Mouse (Mus musculus): ENCODE measurements at regions not wholly inside any gene's neighbourhood (a gene's known extent, or its start where the extent isn't known, plus 50 kb on each side); places are given as distances from the start of the nearest gene placed in this dataset.

DNA sequence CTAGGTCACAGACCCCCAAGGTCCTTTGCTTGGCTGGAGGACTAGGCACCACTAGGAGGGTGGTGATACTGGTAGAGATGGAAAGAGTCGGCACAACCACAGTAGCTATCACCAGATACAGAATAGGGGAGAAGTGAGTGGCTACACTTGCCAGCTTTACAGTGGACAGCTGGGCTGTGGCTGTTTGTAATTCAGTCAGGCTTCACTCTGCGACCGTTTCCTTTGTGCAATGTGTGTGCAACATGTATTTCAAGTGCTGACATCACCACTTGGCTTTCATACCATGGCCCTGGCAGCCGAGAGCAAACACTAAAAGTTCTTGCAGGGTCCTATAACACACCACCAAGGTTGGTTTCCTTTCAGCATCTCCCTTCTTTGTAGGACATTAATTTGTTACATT is 181.7 kb upstream of the Egln3 start:
- WGBS = 63% methylated on average over 4 of the region's 4 CpGs
- H3K4me3 ChIP-seq (ENCODE audit: low read depth, low read length) = no peak overlapping the region
- H3K27ac ChIP-seq (ENCODE audit: low read depth, low read length) = no peak overlapping the region
- no peak for TF ChIP-seq CTCF (IDR thresholded peaks at IDR 0.05)
- no peaks in the 10 kb centered on the region for H3K36me3 ChIP-seq (ENCODE audit: insufficient read depth, low read length)
- no peak overlapping the region for H3K4me2 ChIP-seq (ENCODE audit: low read depth, low read length, poor library complexity, severe bottlenecking)
- no peaks in the 10 kb centered on the region for H3K4me1 ChIP-seq (ENCODE audit: insufficient read depth, low read length)
- DNase-seq (ENCODE audit: low spot score) (peak; percentile 53), ATAC-seq (ENCODE audit: low FRiP score) (no peak)
- no peaks in the 10 kb centered on the region for H3K9me3 ChIP-seq (ENCODE audit: low read length)
- H3K9ac ChIP-seq (replicated peaks; ENCODE audit: low read length, poor library complexity, severe bottlenecking) = no peak overlapping the region
- H3K27me3 ChIP-seq (ENCODE audit: insufficient read depth, low read length) = no peaks in the 10 kb centered on the region

DNA sequence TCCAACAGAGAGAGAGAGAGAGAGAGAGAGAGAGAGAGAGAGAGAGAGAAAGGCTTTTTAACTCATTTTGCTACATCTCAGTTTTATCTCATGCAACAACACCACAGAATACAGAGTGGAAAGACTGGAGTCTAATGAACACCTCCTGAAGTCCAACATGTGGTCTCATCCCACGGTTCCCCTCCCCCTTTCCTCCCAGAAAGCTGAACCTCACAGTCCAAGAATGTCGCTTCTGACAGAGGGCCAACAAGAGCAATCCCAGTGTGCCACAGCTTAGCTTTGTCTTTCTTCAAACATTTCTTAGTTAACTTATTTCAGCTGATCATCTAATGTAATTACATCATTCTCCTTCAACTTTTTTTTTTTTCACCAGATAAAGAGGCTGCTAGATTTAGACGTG is 180.5 kb upstream of the Egln3 start:
- no peaks in the 10 kb centered on the region for H3K4me1 ChIP-seq (ENCODE audit: insufficient read depth, low read length)
- H3K4me3 ChIP-seq (ENCODE audit: low read depth, low read length) = no peak overlapping the region
- no peaks in the 10 kb centered on the region for H3K36me3 ChIP-seq (ENCODE audit: insufficient read depth, low read length)
- no peak overlapping the region for H3K27ac ChIP-seq (ENCODE audit: low read depth, low read length)
- no peak for DNase-seq (ENCODE audit: low spot score)
- no peak overlapping the region for H3K4me2 ChIP-seq (ENCODE audit: low read depth, low read length, poor library complexity, severe bottlenecking)
- no peaks in the 10 kb centered on the region for H3K27me3 ChIP-seq (ENCODE audit: insufficient read depth, low read length)
- WGBS = 56% methylated on average over 3 of the region's 3 CpGs
- no peak for ATAC-seq (ENCODE audit: low FRiP score)
- H3K9ac ChIP-seq (replicated peaks; ENCODE audit: low read length, poor library complexity, severe bottlenecking) = no peak overlapping the region
- no peak for TF ChIP-seq CTCF (IDR thresholded peaks at IDR 0.05)
- no peaks in the 10 kb centered on the region for H3K9me3 ChIP-seq (ENCODE audit: low read length)

DNA sequence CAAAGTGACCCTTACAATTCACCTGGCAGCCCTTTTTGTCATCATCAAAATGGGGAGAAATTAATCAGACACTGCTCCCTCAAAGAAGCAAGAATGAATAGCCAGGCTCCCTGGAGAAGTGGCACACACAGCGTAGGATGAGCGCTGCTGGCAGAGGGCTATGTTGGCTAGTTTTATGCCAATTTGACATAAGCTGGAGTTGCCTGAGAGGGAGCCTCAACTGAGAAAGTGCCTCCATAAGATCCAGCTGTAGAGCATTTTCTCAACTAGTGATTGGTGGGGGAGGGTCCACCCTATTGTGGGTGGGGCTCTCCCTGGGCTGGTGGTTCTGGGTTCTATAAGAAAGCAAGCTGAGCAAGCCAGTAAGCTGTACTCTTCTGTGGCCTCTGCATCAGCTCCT is 179.3 kb upstream of the Egln3 start:
- Histone ChIP-seq H3K4me3 (ENCODE audit: low read depth, low read length) (no peak overlapping the region), H3K4me1 (ENCODE audit: insufficient read depth, low read length) (no peaks in the 10 kb centered on the region), H3K27ac (ENCODE audit: low read depth, low read length) (no peak overlapping the region), H3K4me2 (ENCODE audit: low read depth, low read length, poor library complexity, severe bottlenecking) (no peak overlapping the region), H3K36me3 (ENCODE audit: insufficient read depth, low read length) (no peaks in the 10 kb centered on the region), H3K27me3 (ENCODE audit: insufficient read depth, low read length) (no peaks in the 10 kb centered on the region), H3K9ac (replicated peaks; ENCODE audit: low read length, poor library complexity, severe bottlenecking) (no peak overlapping the region), H3K9me3 (ENCODE audit: low read length) (no peaks in the 10 kb centered on the region)
- no peak for DNase-seq (ENCODE audit: low spot score)
- TF ChIP-seq CTCF (IDR thresholded peaks at IDR 0.05) = no peak
- 92% methylated on average over 2 of the region's 2 CpGs for WGBS
- ATAC-seq (ENCODE audit: low FRiP score) = no peak

DNA sequence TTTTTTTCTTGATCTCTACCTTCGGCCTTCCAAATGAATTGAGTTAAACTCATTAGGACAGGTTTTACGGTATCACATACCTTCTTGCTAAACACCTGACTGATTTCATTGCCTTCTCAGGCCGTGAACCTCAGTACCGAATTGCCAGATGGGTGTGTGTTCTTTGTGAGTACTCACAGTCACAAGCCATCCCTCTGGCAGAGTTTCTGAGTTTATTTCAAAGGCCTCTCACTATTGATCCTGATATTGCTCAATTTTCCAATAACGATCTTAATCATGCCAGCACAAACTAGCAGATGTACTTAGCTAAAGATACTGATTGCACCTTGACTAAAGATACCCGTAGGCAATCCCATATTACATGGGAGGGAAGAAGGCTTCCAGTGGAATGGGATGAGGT is 178.4 kb upstream of the Egln3 start:
- no peak overlapping the region for H3K9ac ChIP-seq (replicated peaks; ENCODE audit: low read length, poor library complexity, severe bottlenecking)

DNA sequence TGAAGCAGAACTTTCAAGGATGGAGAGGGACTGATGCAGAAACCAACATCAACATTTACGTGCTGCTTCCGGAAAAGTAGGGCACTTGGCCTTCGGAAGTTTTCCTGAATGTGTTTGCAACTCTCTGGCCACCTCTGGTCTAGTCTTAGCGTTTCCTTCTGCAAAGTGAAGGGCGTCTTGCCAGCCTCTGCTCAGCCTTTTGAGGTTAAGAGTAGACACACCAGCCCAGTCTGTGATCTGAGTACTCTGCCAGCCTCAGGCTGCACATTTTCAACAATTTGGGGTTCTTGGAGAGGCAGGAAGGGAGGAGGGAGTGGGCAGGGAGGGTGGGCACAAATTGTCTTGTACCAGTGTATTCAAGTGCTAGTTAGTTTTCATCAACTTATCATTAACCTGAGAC is 176.7 kb upstream of the Egln3 start:
- Histone ChIP-seq H3K9ac (replicated peaks; ENCODE audit: low read length, poor library complexity, severe bottlenecking) (no peak overlapping the region), H3K9me3 (ENCODE audit: low read length) (no peaks in the 10 kb centered on the region), H3K4me1 (ENCODE audit: insufficient read depth, low read length) (no peaks in the 10 kb centered on the region), H3K36me3 (ENCODE audit: insufficient read depth, low read length) (no peaks in the 10 kb centered on the region), H3K27ac (ENCODE audit: low read depth, low read length) (no peak overlapping the region), H3K4me2 (ENCODE audit: low read depth, low read length, poor library complexity, severe bottlenecking) (no peak overlapping the region), H3K4me3 (ENCODE audit: low read depth, low read length) (no peak overlapping the region), H3K27me3 (ENCODE audit: insufficient read depth, low read length) (no peaks in the 10 kb centered on the region)
- TF ChIP-seq CTCF (IDR thresholded peaks at IDR 0.05) = no peak
- no peak for ATAC-seq (ENCODE audit: low FRiP score)
- DNase-seq (ENCODE audit: low spot score) = no peak
- 91% methylated on average over 5 of the region's 5 CpGs for WGBS

More for the DNA sequence above, 178.4 kb upstream of the Egln3 start:
- WGBS = 94% methylated on average over 6 of the region's 6 CpGs
- ATAC-seq (ENCODE audit: low FRiP score) (no peak), DNase-seq (ENCODE audit: low spot score) (no peak)
- TF ChIP-seq CTCF (IDR thresholded peaks at IDR 0.05) = no peak
- H3K4me2 ChIP-seq (ENCODE audit: low read depth, low read length, poor library complexity, severe bottlenecking) = no peak overlapping the region
- H3K4me3 ChIP-seq (ENCODE audit: low read depth, low read length) = no peak overlapping the region
- H3K27ac ChIP-seq (ENCODE audit: low read depth, low read length) = no peak overlapping the region
- no peaks in the 10 kb centered on the region for H3K4me1 ChIP-seq (ENCODE audit: insufficient read depth, low read length)
- H3K27me3 ChIP-seq (ENCODE audit: insufficient read depth, low read length) = no peaks in the 10 kb centered on the region
- no peaks in the 10 kb centered on the region for H3K36me3 ChIP-seq (ENCODE audit: insufficient read depth, low read length)
- no peaks in the 10 kb centered on the region for H3K9me3 ChIP-seq (ENCODE audit: low read length)

DNA sequence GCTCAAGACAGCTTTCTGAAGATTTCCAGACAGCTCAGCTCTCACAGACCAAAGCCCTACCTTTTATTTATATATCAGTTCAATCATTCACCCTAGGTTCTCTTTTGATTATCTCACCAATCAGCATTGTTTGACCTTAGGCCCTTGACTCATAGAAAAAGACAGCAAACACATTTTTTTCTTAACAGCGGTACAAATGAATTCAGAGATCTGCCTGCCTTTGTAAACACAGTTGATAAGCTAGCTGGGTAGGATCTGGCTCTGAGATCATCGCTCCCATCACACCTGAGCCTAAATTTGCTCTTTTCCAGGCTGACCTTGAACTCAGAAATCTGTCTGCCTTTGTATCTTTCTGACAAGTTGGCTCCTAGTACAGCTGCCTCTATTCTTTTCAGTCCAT is 174.9 kb upstream of the Egln3 start:
- H3K36me3 ChIP-seq (ENCODE audit: insufficient read depth, low read length) = no peaks in the 10 kb centered on the region
- no peak overlapping the region for H3K4me2 ChIP-seq (ENCODE audit: low read depth, low read length, poor library complexity, severe bottlenecking)
- H3K4me3 ChIP-seq (ENCODE audit: low read depth, low read length) = no peak overlapping the region
- no peak for TF ChIP-seq CTCF (IDR thresholded peaks at IDR 0.05)
- no peak overlapping the region for H3K27ac ChIP-seq (ENCODE audit: low read depth, low read length)
- H3K9me3 ChIP-seq (ENCODE audit: low read length) = no peaks in the 10 kb centered on the region
- ATAC-seq (ENCODE audit: low FRiP score) (no peak), DNase-seq (ENCODE audit: low spot score) (no peak)
- H3K4me1 ChIP-seq (ENCODE audit: insufficient read depth, low read length) = no peaks in the 10 kb centered on the region
- H3K27me3 ChIP-seq (ENCODE audit: insufficient read depth, low read length) = no peaks in the 10 kb centered on the region
- 91% methylated on average over 2 of the region's 2 CpGs for WGBS
- no peak overlapping the region for H3K9ac ChIP-seq (replicated peaks; ENCODE audit: low read length, poor library complexity, severe bottlenecking)

DNA sequence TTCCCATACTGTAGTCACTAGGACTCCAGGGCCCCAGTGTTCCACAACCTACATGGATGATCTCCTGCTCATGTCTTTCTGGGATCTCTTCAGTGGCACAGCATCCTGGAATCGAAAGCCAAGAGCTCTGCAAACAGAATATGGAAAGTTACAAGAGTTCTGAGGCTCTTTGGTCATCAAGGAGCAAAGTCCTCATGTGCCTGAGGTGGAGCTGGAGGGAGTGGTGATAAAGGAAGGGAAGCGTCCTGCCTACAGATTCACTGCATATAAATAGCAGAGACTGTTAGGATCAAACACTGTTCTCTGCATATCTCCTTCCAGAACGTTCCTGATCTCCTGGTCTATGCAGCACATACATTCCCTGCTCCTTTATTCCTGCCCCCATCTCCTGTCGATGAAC is 170.4 kb upstream of the Egln3 start:
- no peak for ATAC-seq (ENCODE audit: low FRiP score)
- 84% methylated on average over 4 of the region's 4 CpGs for WGBS
- no peak for TF ChIP-seq CTCF (IDR thresholded peaks at IDR 0.05)

More for the DNA sequence above, 170.4 kb upstream of the Egln3 start:
- H3K4me3 ChIP-seq (ENCODE audit: low read depth, low read length) = no peak overlapping the region
- no peak for DNase-seq (ENCODE audit: low spot score)
- H3K27me3 ChIP-seq (ENCODE audit: insufficient read depth, low read length) = no peaks in the 10 kb centered on the region
- no peaks in the 10 kb centered on the region for H3K9me3 ChIP-seq (ENCODE audit: low read length)
- no peaks in the 10 kb centered on the region for H3K4me1 ChIP-seq (ENCODE audit: insufficient read depth, low read length)
- H3K4me2 ChIP-seq (ENCODE audit: low read depth, low read length, poor library complexity, severe bottlenecking) = no peak overlapping the region
- no peak overlapping the region for H3K9ac ChIP-seq (replicated peaks; ENCODE audit: low read length, poor library complexity, severe bottlenecking)
- H3K27ac ChIP-seq (ENCODE audit: low read depth, low read length) = no peak overlapping the region
- H3K36me3 ChIP-seq (ENCODE audit: insufficient read depth, low read length) = no peaks in the 10 kb centered on the region
